Mouse (Mus musculus) erythroblast, embryonic 14.5 days (primary cell): ENCODE measurements around the gene Mt2.

Experiments
- GATA1 ChIP-seq: IDR thresholded peaks from 2 replicates; pipeline ENCODE4 v1.6.1; 2012; ENCODE audit warnings: low read length, inconsistent platforms, mixed read lengths
- TAL1 ChIP-seq: IDR thresholded peaks from 3 replicates; pipeline ENCODE4 v1.6.1; 2012; ENCODE audit warnings: low read length, inconsistent platforms, mixed read lengths

GRCm38 (mm10) chr8:94204043-94204442 is 31.6 kb downstream of the Mt2 start:
- TF ChIP-seq GATA1 = no peak
- no peak for TF ChIP-seq TAL1
